Mouse (Mus musculus) limb, embryonic 13.5 days (tissue): Measurements from ENCODE around the gene Atp1a2. TPM values are rescaled to one million over a fixed set of nuclear protein-coding genes. Genes with fewer than 3 reads are reported as not detected.

Experiments
- ATAC-seq: fragments of 200-750 bp; cut with Nextera tagmentation; 2 replicates; pipeline ENCODE4 v1.8.0; 2017; ENCODE audit warnings: low read depth, moderate number of reproducible peaks, moderate TSS enrichment; ENCODE audit not compliant: low FRiP score
- H3K27ac ChIP-seq: fragments of 300-500 bp; sonication (generic); 2 replicates; pipeline ENCODE4 v1.5.1; 2015; ENCODE audit warnings: inconsistent platforms, mild to moderate bottlenecking, moderate library complexity
- H3K27me3 ChIP-seq: fragments of 300-500 bp; sonication (generic); 2 replicates; pipeline ENCODE4 v1.6.1; 2015; ENCODE audit warnings: mild to moderate bottlenecking, inconsistent platforms
- H3K36me3 ChIP-seq: fragments of 300-500 bp; sonication (generic); 2 replicates; pipeline ENCODE4 v1.6.1; 2015; ENCODE audit warnings: inconsistent platforms, mild to moderate bottlenecking, moderate library complexity
- H3K4me1 ChIP-seq: fragments of 300-500 bp; sonication (generic); 2 replicates; pipeline ENCODE4 v1.6.1; 2015; ENCODE audit warnings: inconsistent platforms
- H3K4me2 ChIP-seq: fragments of 300-500 bp; sonication (generic); replicated peaks from 2 replicates; pipeline ENCODE4 v1.6.1; 2015; ENCODE audit warnings: inconsistent platforms, mild to moderate bottlenecking, moderate library complexity
- H3K4me3 ChIP-seq: fragments of 300-500 bp; sonication (generic); 2 replicates; pipeline ENCODE4 v1.5.1; 2015; ENCODE audit warnings: moderate library complexity, mild to moderate bottlenecking, inconsistent platforms
- H3K9ac ChIP-seq: fragments of 300-500 bp; sonication (generic); 2 replicates; pipeline ENCODE4 v1.6.1; 2015; ENCODE audit warnings: mild to moderate bottlenecking, inconsistent platforms
- H3K9me3 ChIP-seq: fragments of 300-500 bp; sonication (generic); 2 replicates; pipeline ENCODE4 v1.6.1; 2016; ENCODE audit warnings: inconsistent platforms
- WGBS: fragments of 180-500 bp; shearing (Covaris S2); methylation state at CpG from one replicate; pipeline ENCODE4 v1.1.7; 2015; 5-methylcytosine and 5-hydroxymethylcytosine counted together
- polyA plus RNA-seq: library from polyadenylated mRNA; unstranded; fragments of >200 nt; fragmentation: Nextera tagmentation; extraction: Ambion mirVana; gene quantifications from 2 replicates; pipeline ENCODE4 v1.2.1, GENCODE M21; 2015

The Atp1a2 gene
- polyA plus RNA-seq, 1 experiment from 2014 or later = 5.6 TPM

GRCm38 (mm10) chr1:172279768-172280509 lies 17.9 kb downstream of the Atp1a2 start:
- Histone ChIP-seq H3K27me3 (no peaks in the 10 kb centered on the region), H3K4me1 (no peaks in the 10 kb centered on the region), H3K4me3 (no peak overlapping the region), H3K27ac (no peak overlapping the region), H3K9ac (no peak overlapping the region), H3K4me2 (no peak overlapping the region), H3K9me3 (no peaks in the 10 kb centered on the region), H3K36me3 (no peaks in the 10 kb centered on the region)
- no peak for ATAC-seq
- WGBS = 85% methylated on average over 16 of the region's 16 CpGs

GRCm38 (mm10) chr1:172278328-172278727 lies 19.5 kb downstream of the Atp1a2 start:
- ATAC-seq = no peak
- WGBS = 93% methylated on average over 13 of the region's 13 CpGs
- no peaks in the 10 kb centered on the region for H3K9me3 ChIP-seq
- no peak overlapping the region for H3K4me3 ChIP-seq
- no peaks in the 10 kb centered on the region for H3K36me3 ChIP-seq
- no peak overlapping the region for H3K27ac ChIP-seq
- 0 out of 2 replicates have a peak, but pooled peaks cover 5% of the 10 kb centered on the region for H3K4me1 ChIP-seq
- no peak overlapping the region for H3K4me2 ChIP-seq
- no peaks in the 10 kb centered on the region for H3K27me3 ChIP-seq
- no peak overlapping the region for H3K9ac ChIP-seq

- ATAC-seq = no peak
- no peaks in the 10 kb centered on the region for H3K27me3 ChIP-seq
- H3K27ac ChIP-seq = no peak overlapping the region
- 68% methylated on average over 3 of the region's 3 CpGs for WGBS
- H3K9me3 ChIP-seq = no peaks in the 10 kb centered on the region
- no peaks in the 10 kb centered on the region for H3K36me3 ChIP-seq
- no peak overlapping the region for H3K4me3 ChIP-seq
- H3K4me2 ChIP-seq = no peak overlapping the region
- 0 out of 2 replicates have a peak, but pooled peaks cover 5% of the 10 kb centered on the region for H3K4me1 ChIP-seq
- H3K9ac ChIP-seq = no peak overlapping the region
Observed at GRCm38 (mm10) chr1:172277172-172277571, 20.7 kb downstream of the Atp1a2 start.

GRCm38 (mm10) chr1:172274547-172274946 lies 23.3 kb downstream of the Atp1a2 start:
- ATAC-seq = no peak
- no peaks in the 10 kb centered on the region for H3K9me3 ChIP-seq
- H3K36me3 ChIP-seq = no peaks in the 10 kb centered on the region
- H3K4me3 ChIP-seq = no peak overlapping the region
- no peaks in the 10 kb centered on the region for H3K27me3 ChIP-seq
- no peak overlapping the region for H3K9ac ChIP-seq
- no peak overlapping the region for H3K27ac ChIP-seq
- 79% methylated on average over 5 of the region's 5 CpGs for WGBS
- 0 out of 2 replicates have a peak, but pooled peaks cover 5% of the 10 kb centered on the region for H3K4me1 ChIP-seq
- H3K4me2 ChIP-seq = no peak overlapping the region

- H3K27ac ChIP-seq = no peak overlapping the region
- 0 out of 2 replicates have a peak, but pooled peaks cover 5% of the 10 kb centered on the region for H3K4me1 ChIP-seq
- no peak overlapping the region for H3K4me3 ChIP-seq
- no peaks in the 10 kb centered on the region for H3K27me3 ChIP-seq
- H3K9me3 ChIP-seq = no peaks in the 10 kb centered on the region
- H3K9ac ChIP-seq = no peak overlapping the region
- 62% methylated on average over 5 of the region's 5 CpGs for WGBS
- no peak for ATAC-seq
- H3K4me2 ChIP-seq = no peak overlapping the region
- H3K36me3 ChIP-seq = no peaks in the 10 kb centered on the region
Observed at GRCm38 (mm10) chr1:172274116-172274515, 23.7 kb downstream of the Atp1a2 start.

GRCm38 (mm10) chr1:172273386-172273785 lies 24.5 kb downstream of the Atp1a2 start:
- WGBS = 84% methylated on average over 6 of the region's 6 CpGs
- H3K9me3 ChIP-seq = no peaks in the 10 kb centered on the region
- no peaks in the 10 kb centered on the region for H3K36me3 ChIP-seq
- H3K4me3 ChIP-seq = no peak overlapping the region
- H3K4me2 ChIP-seq = no peak overlapping the region
- no peak overlapping the region for H3K9ac ChIP-seq
- no peaks in the 10 kb centered on the region for H3K27me3 ChIP-seq
- no peak for ATAC-seq
- no peak overlapping the region for H3K27ac ChIP-seq
- H3K4me1 ChIP-seq = 0 out of 2 replicates have a peak, but pooled peaks cover 5% of the 10 kb centered on the region

- 0 out of 2 replicates have a peak, but pooled peaks have one; percentile 36 for ATAC-seq
- Histone ChIP-seq H3K9ac (no peak overlapping the region), H3K4me2 (no peak overlapping the region), H3K4me3 (no peak overlapping the region), H3K9me3 (no peaks in the 10 kb centered on the region), H3K4me1 (0 out of 2 replicates have a peak, but pooled peaks cover 5% of the 10 kb centered on the region), H3K27ac (no peak overlapping the region), H3K36me3 (no peaks in the 10 kb centered on the region), H3K27me3 (no peaks in the 10 kb centered on the region)
- 74% methylated on average over 10 of the region's 10 CpGs for WGBS
Observed at GRCm38 (mm10) chr1:172271765-172272164, 26.1 kb downstream of the Atp1a2 start.

- H3K36me3 ChIP-seq = no peaks in the 10 kb centered on the region
- WGBS = 92% methylated on average over 3 of the region's 3 CpGs
- H3K4me1 ChIP-seq = 0 out of 2 replicates have a peak, but pooled peaks cover 5% of the 10 kb centered on the region
- H3K9me3 ChIP-seq = no peaks in the 10 kb centered on the region
- H3K4me3 ChIP-seq = no peak overlapping the region
- H3K4me2 ChIP-seq = no peak overlapping the region
- H3K27me3 ChIP-seq = no peaks in the 10 kb centered on the region
- H3K9ac ChIP-seq = no peak overlapping the region
- ATAC-seq = no peak
- H3K27ac ChIP-seq = no peak overlapping the region
Observed at GRCm38 (mm10) chr1:172271208-172271607, 26.7 kb downstream of the Atp1a2 start.

- no peak for ATAC-seq
Observed at GRCm38 (mm10) chr1:172261477-172262078, 36.3 kb downstream of the Atp1a2 start, which contains the start of gene Igsf8. TSS of gene Igsf8 (plus strand) at chr1:172261641.

GRCm38 (mm10) chr1:172258314-172258713 lies 39.5 kb downstream of the Atp1a2 start, which contains the start of gene Atp1a4:
TSS of gene Atp1a4 (minus strand) at chr1:172258414.
- H3K27me3 ChIP-seq = no peaks in the 10 kb centered on the region
- H3K36me3 ChIP-seq = no peaks in the 10 kb centered on the region
- no peak within 1 kb of the TSS for H3K9ac ChIP-seq
- no peak within 1 kb of the TSS for H3K27ac ChIP-seq
- H3K9me3 ChIP-seq = no peaks in the 10 kb centered on the region
- no peak within 1 kb of the TSS for H3K4me3 ChIP-seq
- H3K4me2 ChIP-seq = no peak within 1 kb of the TSS
- WGBS = 87% methylated on average over 6 of the region's 6 CpGs
- ATAC-seq = no peak
- H3K4me1 ChIP-seq = no peaks in the 10 kb centered on the region

More at GRCm38 (mm10) chr1:172261477-172262078, 36.3 kb downstream of the Atp1a2 start, which contains the start of gene Igsf8:
- H3K4me1 ChIP-seq = no peaks in the 10 kb centered on the region
- no peak within 1 kb of the TSS for H3K4me2 ChIP-seq
- H3K9ac ChIP-seq = no peak within 1 kb of the TSS
- no peak within 1 kb of the TSS for H3K4me3 ChIP-seq
- H3K27me3 ChIP-seq = no peaks in the 10 kb centered on the region
- H3K36me3 ChIP-seq = no peaks in the 10 kb centered on the region
- 73% methylated on average over 8 of the region's 8 CpGs for WGBS
- H3K9me3 ChIP-seq = no peaks in the 10 kb centered on the region
- H3K27ac ChIP-seq = no peak within 1 kb of the TSS

- ATAC-seq = peak; percentile 76
- H3K4me2 ChIP-seq = no peak overlapping the region
- H3K27me3 ChIP-seq = peaks cover 33% of the 10 kb centered on the region
- WGBS = 43% methylated on average over 2 of the region's 2 CpGs
- no peak overlapping the region for H3K27ac ChIP-seq
- H3K4me3 ChIP-seq = no peak overlapping the region
- H3K4me1 ChIP-seq = 0 out of 2 replicates have a peak, but pooled peaks cover 10% of the 10 kb centered on the region
- no peak overlapping the region for H3K9ac ChIP-seq
- no peaks in the 10 kb centered on the region for H3K36me3 ChIP-seq
- H3K9me3 ChIP-seq = no peaks in the 10 kb centered on the region
Observed at GRCm38 (mm10) chr1:172247679-172248078, 50.2 kb downstream of the Atp1a2 start.

- Histone ChIP-seq H3K4me1 (0 out of 2 replicates have a peak, but pooled peaks cover 10% of the 10 kb centered on the region), H3K9ac (no peak overlapping the region), H3K4me3 (no peak overlapping the region), H3K4me2 (no peak overlapping the region), H3K9me3 (no peaks in the 10 kb centered on the region), H3K27me3 (peaks cover 33% of the 10 kb centered on the region), H3K36me3 (no peaks in the 10 kb centered on the region), H3K27ac (no peak overlapping the region)
- no peak for ATAC-seq
- WGBS = 65% methylated on average over 4 of the region's 4 CpGs
Observed at GRCm38 (mm10) chr1:172247216-172247615, 50.6 kb downstream of the Atp1a2 start.
